9 mouse cellular contexts compared by ENCODE assay signal in the genomic region with DNA sequence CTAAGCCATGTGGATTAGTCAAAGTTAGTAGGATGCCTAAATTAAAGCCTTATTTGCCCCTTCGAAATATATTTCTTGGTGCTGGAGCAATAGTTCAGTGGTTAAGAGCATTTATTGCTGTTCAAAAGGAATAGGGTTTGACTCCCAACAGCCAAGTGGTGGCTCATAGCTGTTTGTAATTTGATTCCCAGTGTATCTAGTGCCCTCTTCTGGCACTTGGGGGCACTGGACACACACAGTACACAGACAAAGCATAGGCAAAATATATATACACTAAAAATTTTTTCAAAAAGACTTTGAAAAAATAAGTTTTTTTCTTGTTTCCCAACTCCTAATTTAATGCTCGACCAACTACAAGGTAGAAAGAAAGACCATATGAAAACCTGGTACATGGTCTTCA. TPM values are rescaled to one million over a fixed set of nuclear protein-coding genes. Genes with fewer than 3 reads are reported as not detected.
A peak's percentile ranks its signal among the peaks of the same experiment; 100 is the strongest.
DNase-seq lines count a peak whose midpoint lies in the region; ATAC-seq and TF ChIP-seq lines count a peak whose summit lies in the region.
"Had no signal": no experiment of that assay in that cellular context is flagged by ENCODE, and none has a peak within 500 bp of the region (broad histone marks: within the 10 kb centered on the region; RNA-seq: fewer than 3 reads in every experiment).

No protein-coding gene starts in this region.

- peak; percentile 98 to 99 for ATAC-seq in hematopoietic stem cell, adult 5-6 weeks (replicated peaks in 1 of 2; ENCODE audit: insufficient read depth in 1 of 2, low FRiP score in 2 of 2, low TSS enrichment in 1 of 2, low read depth in 1 of 2, poor library complexity in 2 of 2, severe bottlenecking in 2 of 2)

- TF ChIP-seq CTCF in gastrocnemius, adult 2 months (IDR thresholded peaks at IDR 0.05) = peak; percentile 71

- no peak for DNase-seq in gastrocnemius, adult 2 months
- DNase-seq in gastrocnemius, postnatal 25 days = no peak
- DNase-seq in urinary bladder, postnatal 36 days (ENCODE audit: low spot score in 2 of 2) = peak; percentile 6 to 17
- DNase-seq in urinary bladder, postnatal 4 days (ENCODE audit: low spot score in 2 of 2) = no peak
- peak; percentile 62 for DNase-seq in naive thymus-derived CD4-positive, alpha-beta T cell, adult 2 months (ENCODE audit: low read depth)
- DNase-seq in testis, postnatal 14 days (ENCODE audit: low spot score) = no peak
- DNase-seq in left cerebral cortex, postnatal 36 days (ENCODE audit: low spot score in 2 of 2) = no peak

- H3K27ac ChIP-seq in gastrocnemius, adult 2 months = no peak overlapping the region

- no peak overlapping the region for H3K4me3 ChIP-seq in gastrocnemius, adult 2 months
- H3K4me3 ChIP-seq: myocyte had no signal

- intact Hi-C loops in gastrocnemius, adult 2 months (cut with DNase I) = loop anchor here (5.0 kb wide), 2 partner anchors 58 to 328 kb away; no protein-coding TSS in a partner anchor
- intact Hi-C loops in left cerebral cortex, postnatal 36 days (cut with DNase I) = loop anchor here (10.0 kb wide), 1 partner anchor 326 kb away; no protein-coding TSS in a partner anchor

RNA-seq across cellular contexts. Expression of a gene that starts 13.3 kb away (rescaled TPM):
- 1 to 10 TPM; 4.3 to 4.5 TPM for total RNA-seq in gastrocnemius, adult 2 months (2021)
- 1 to 10 TPM; 3.1 to 3.9 TPM for total RNA-seq in gastrocnemius, postnatal 25 days (2021)
- 10.2 and 11.7 TPM in 2 replicates for total RNA-seq in hematopoietic stem cell, adult 5-6 weeks (2017)
- total RNA-seq in left cerebral cortex, postnatal 36 days (2021) = 10 to 100 TPM in 1 of 2 experiments, 1 to 10 TPM in 1; 9.5 to 10.9 TPM

RNA-seq across cellular contexts. Expression of a gene that starts 49.5 kb away (rescaled TPM):
- total RNA-seq in gastrocnemius, adult 2 months (2021) = 1 to 10 TPM; 8.4 to 8.6 TPM
- 1 to 10 TPM; 5.4 to 6.5 TPM for total RNA-seq in gastrocnemius, postnatal 25 days (2021)
- total RNA-seq in hematopoietic stem cell, adult 5-6 weeks (2017) = 22.4 and 29.1 TPM in 2 replicates
- 10 to 100 TPM in 1 of 2 experiments, 1 to 10 TPM in 1; 9.7 to 11.3 TPM for total RNA-seq in left cerebral cortex, postnatal 36 days (2021)

RNA-seq across cellular contexts. Expression of a gene that starts 49.6 kb away (rescaled TPM):
- 1 to 10 TPM; 4.3 to 5.6 TPM for total RNA-seq in gastrocnemius, adult 2 months (2021)
- total RNA-seq in gastrocnemius, postnatal 25 days (2021) = 1 to 10 TPM; 4.0 to 5.1 TPM
- total RNA-seq in hematopoietic stem cell, adult 5-6 weeks (2017) = 13.9 and 15.2 TPM in 2 replicates
- 10 to 100 TPM in 1 of 2 experiments, 1 to 10 TPM in 1; 7.3 to 10.3 TPM for total RNA-seq in left cerebral cortex, postnatal 36 days (2021)

Comparison
In these comparisons a context has a peak if more than half of its experiments do, and no peak if none do; other contexts are left out.
1. DNase-seq: peak in urinary bladder, postnatal 36 days (2 of 2) and naive thymus-derived CD4-positive, alpha-beta T cell, adult 2 months (single experiment); none in gastrocnemius, adult 2 months (single experiment), gastrocnemius, postnatal 25 days (single experiment), urinary bladder, postnatal 4 days (0 of 2), testis, postnatal 14 days (single experiment) and left cerebral cortex, postnatal 36 days (0 of 2).